Mouse (Mus musculus) bone marrow, adult 2 months (tissue): ENCODE measurements around the gene Farp1.

Source experiments
- CTCF ChIP-seq: fragments of 200-500 bp; IDR thresholded peaks from 2 replicates; pipeline ENCODE4 v1.5.1; 2011; ENCODE audit warnings: low read length, control low read depth; ENCODE audit not compliant: control insufficient read depth, insufficient read depth
- POLR2A ChIP-seq: fragments of 200-500 bp; IDR thresholded peaks from 2 replicates; pipeline ENCODE4 v1.6.1; 2011; ENCODE audit warnings: low read depth, mild to moderate bottlenecking, control low read depth, low read length, borderline replicate concordance; ENCODE audit not compliant: control insufficient read depth

GRCm38 (mm10) chr14:121035663-121036473 is 868 bp downstream of the Farp1 start:
- TF ChIP-seq CTCF (no peak), POLR2A (no peak)
